Mouse (Mus musculus): Measurements from ENCODE around the gene Stk39. TPM values are rescaled to one million over a fixed set of nuclear protein-coding genes. Genes with fewer than 3 reads are reported as not detected.

The Stk39 gene
- polyA plus RNA-seq, 1 experiment from 2014 or later: 39.5 TPM

DNA sequence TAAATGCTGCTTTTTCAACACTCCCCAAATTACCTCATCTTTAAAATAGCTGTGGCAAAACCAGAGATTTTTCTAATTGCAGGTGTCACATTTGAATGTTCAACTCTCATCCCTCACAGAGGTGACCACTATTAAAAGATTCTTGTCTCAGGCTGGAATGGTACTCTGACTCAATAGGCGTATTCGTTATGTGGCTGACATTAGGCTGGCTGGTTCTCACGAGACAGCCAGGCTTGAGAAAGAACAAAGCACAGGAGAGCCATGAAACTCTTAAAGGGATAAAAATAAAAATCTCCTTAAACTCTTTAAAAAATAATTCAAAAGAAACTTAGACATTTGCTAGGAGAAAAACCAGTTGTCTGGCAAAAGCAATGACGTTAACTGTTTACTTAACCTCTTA lies 853 bp upstream of the Stk39 start:
- Histone ChIP-seq H3K9me3 (ENCODE audit: control insufficient read depth, low read length) (no peaks in the 10 kb centered on the region), H3K27me3 (ENCODE audit: control insufficient read depth, insufficient read depth, low read length) (no peaks in the 10 kb centered on the region), H3K4me3 (ENCODE audit: low read depth, low read length) (no peak overlapping the region), H3K27ac (ENCODE audit: low read depth, low read length) (no peak overlapping the region), H3K36me3 (ENCODE audit: control insufficient read depth, insufficient read depth, low read length) (no peaks in the 10 kb centered on the region), H3K4me1 (ENCODE audit: control insufficient read depth, insufficient read depth, low read length) (peaks cover 7% of the 10 kb centered on the region; the same call in 1 of the 2 replicates), H3K9ac (ENCODE audit: low read length) (no peak overlapping the region), H3K4me2 (ENCODE audit: low read depth) (no peak overlapping the region; the same call in 1 of the 2 replicates)
- 23% methylated on average over 4 of the region's 4 CpGs for WGBS
- ATAC-seq (ENCODE audit: insufficient read depth, low FRiP score, low TSS enrichment) (no peak), DNase-seq (ENCODE audit: low spot score) (no peak)

- no peaks in the 10 kb centered on the region for H3K36me3 ChIP-seq (ENCODE audit: control insufficient read depth, insufficient read depth, low read length)
- DNase-seq (ENCODE audit: low spot score) (no peak), ATAC-seq (ENCODE audit: insufficient read depth, low FRiP score, low TSS enrichment) (0 out of 2 replicates have a peak, but pooled peaks have one; percentile 4)
- peak overlapping the region; percentile 94; the same call in 1 of the 2 replicates for H3K9ac ChIP-seq (ENCODE audit: low read length)
- H3K9me3 ChIP-seq (ENCODE audit: control insufficient read depth, low read length): no peaks in the 10 kb centered on the region
- peak overlapping the region; percentile 87 for H3K4me2 ChIP-seq (ENCODE audit: low read depth)
- no peak overlapping the region for H3K27ac ChIP-seq (ENCODE audit: low read depth, low read length)
- no peaks in the 10 kb centered on the region for H3K27me3 ChIP-seq (ENCODE audit: control insufficient read depth, insufficient read depth, low read length)
- peaks cover 7% of the 10 kb centered on the region; the same call in 1 of the 2 replicates for H3K4me1 ChIP-seq (ENCODE audit: control insufficient read depth, insufficient read depth, low read length)
- peak overlapping the region; percentile 93 for H3K4me3 ChIP-seq (ENCODE audit: low read depth, low read length)
- 0% methylated on average over 5 of the region's 5 CpGs for WGBS
Measured at GRCm38 (mm10) chr2:68472551-68472910, 463 bp upstream of the Stk39 start.

DNA sequence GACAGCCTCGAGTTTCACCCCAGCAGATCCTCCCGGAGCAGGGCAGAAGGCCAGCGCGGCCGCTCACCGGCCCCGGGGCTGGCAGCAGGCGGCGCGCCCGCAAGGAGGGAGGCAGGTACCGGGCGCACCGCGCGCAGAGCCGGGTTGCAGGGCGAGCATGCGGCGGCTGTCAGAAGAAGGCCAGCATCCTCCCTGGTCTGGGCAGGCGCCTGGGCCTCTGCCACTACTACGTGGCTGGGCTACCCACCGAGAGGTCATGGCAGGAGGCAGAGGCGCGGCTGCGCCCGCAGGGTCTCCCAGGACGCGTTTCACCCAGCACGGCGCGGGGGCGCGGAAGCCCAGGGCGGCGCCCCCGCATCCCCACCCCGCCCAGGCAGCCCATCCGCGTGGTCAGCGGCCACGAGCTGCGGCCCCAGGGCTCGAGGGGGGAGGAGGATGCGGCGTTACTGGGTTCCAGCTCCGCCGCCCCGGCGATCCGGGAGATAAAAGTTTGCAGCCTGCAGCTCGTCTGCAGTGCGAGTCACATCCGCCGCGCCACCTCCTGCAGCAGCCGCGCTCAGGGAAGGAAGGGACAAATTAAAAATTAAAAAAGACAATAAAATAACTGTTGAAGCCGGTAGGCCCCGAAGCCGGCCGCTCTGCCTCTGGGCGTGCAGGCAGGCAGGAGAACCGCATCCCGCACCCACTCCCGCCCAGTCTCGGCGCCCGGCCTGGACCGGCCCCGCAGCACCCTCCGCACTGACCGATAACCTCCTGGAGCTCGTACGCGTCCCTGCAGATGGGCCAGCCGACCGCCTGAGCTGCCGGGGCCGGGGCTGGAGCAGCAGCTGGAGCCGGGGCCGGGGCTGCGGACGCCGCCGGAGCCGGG lies 943 bp downstream of the Stk39 start:
- H3K27ac ChIP-seq (ENCODE audit: low read depth, low read length): peak overlapping the region; percentile 89
- no peaks in the 10 kb centered on the region for H3K27me3 ChIP-seq (ENCODE audit: control insufficient read depth, insufficient read depth, low read length)
- H3K9me3 ChIP-seq (ENCODE audit: control insufficient read depth, low read length): no peaks in the 10 kb centered on the region
- no peaks in the 10 kb centered on the region for H3K36me3 ChIP-seq (ENCODE audit: control insufficient read depth, insufficient read depth, low read length)
- H3K4me2 ChIP-seq (ENCODE audit: low read depth): peak overlapping the region; percentile 87
- under 1% methylated on average over 47 of the region's 87 CpGs for WGBS
- H3K4me1 ChIP-seq (ENCODE audit: control insufficient read depth, insufficient read depth, low read length): peaks cover 7% of the 10 kb centered on the region; the same call in 1 of the 2 replicates
- DNase-seq (ENCODE audit: low spot score): peak; percentile 74
- peak; percentile 76 for ATAC-seq (ENCODE audit: insufficient read depth, low FRiP score, low TSS enrichment)
- H3K4me3 ChIP-seq (ENCODE audit: low read depth, low read length): peak overlapping the region; percentile 93
- H3K9ac ChIP-seq (ENCODE audit: low read length): peak overlapping the region; percentile 94

DNA sequence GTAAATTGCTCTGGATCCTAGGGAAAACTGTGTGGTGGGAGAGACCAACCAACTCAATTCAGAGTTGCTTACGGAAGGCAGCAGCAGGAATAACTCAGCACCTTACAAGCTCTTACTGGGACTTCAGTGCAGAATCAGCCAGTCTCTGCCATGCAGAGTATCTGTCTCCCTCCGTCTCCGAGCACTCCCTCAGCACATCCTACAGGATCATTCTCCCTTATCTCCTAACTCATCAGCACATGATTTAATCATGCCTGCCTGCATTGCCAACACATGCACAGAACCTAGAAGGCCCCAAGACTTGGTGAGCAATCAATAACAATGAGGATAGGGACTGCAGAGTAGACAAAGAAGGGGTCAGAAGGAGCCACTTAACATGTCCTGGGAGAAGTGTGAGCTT lies 2.6 kb downstream of the Stk39 start:
- H3K27me3 ChIP-seq (ENCODE audit: control insufficient read depth, insufficient read depth, low read length): no peaks in the 10 kb centered on the region
- no peak overlapping the region for H3K4me3 ChIP-seq (ENCODE audit: low read depth, low read length)
- peaks cover 7% of the 10 kb centered on the region; the same call in 1 of the 2 replicates for H3K4me1 ChIP-seq (ENCODE audit: control insufficient read depth, insufficient read depth, low read length)
- no peaks in the 10 kb centered on the region for H3K9me3 ChIP-seq (ENCODE audit: control insufficient read depth, low read length)
- WGBS: 75% methylated on average over 3 of the region's 3 CpGs
- H3K9ac ChIP-seq (ENCODE audit: low read length): no peak overlapping the region
- H3K27ac ChIP-seq (ENCODE audit: low read depth, low read length): no peak overlapping the region
- no peaks in the 10 kb centered on the region for H3K36me3 ChIP-seq (ENCODE audit: control insufficient read depth, insufficient read depth, low read length)
- ATAC-seq (ENCODE audit: insufficient read depth, low FRiP score, low TSS enrichment): no peak
- no peak for DNase-seq (ENCODE audit: low spot score)
- H3K4me2 ChIP-seq (ENCODE audit: low read depth): peak overlapping the region; percentile 16; the same call in 1 of the 2 replicates

- H3K27me3 ChIP-seq (ENCODE audit: control insufficient read depth, insufficient read depth, low read length): no peaks in the 10 kb centered on the region
- H3K36me3 ChIP-seq (ENCODE audit: control insufficient read depth, insufficient read depth, low read length): no peaks in the 10 kb centered on the region
- ATAC-seq (ENCODE audit: insufficient read depth, low FRiP score, low TSS enrichment): no peak
- H3K4me3 ChIP-seq (ENCODE audit: low read depth, low read length): no peak overlapping the region
- no peak overlapping the region for H3K9ac ChIP-seq (ENCODE audit: low read length)
- H3K9me3 ChIP-seq (ENCODE audit: control insufficient read depth, low read length): no peaks in the 10 kb centered on the region
- 67% methylated on average over 7 of the region's 7 CpGs for WGBS
- H3K4me2 ChIP-seq (ENCODE audit: low read depth): no peak overlapping the region
- DNase-seq (ENCODE audit: low spot score): peak; percentile 22
- H3K27ac ChIP-seq (ENCODE audit: low read depth, low read length): no peak overlapping the region
- peaks cover 7% of the 10 kb centered on the region; the same call in 1 of the 2 replicates for H3K4me1 ChIP-seq (ENCODE audit: control insufficient read depth, insufficient read depth, low read length)
Measured at GRCm38 (mm10) chr2:68468698-68469097, 3.4 kb downstream of the Stk39 start.

GRCm38 (mm10) chr2:68468259-68468658 lies 3.8 kb downstream of the Stk39 start:
- no peak for ATAC-seq (ENCODE audit: insufficient read depth, low FRiP score, low TSS enrichment)
- WGBS: 95% methylated on average over 14 of the region's 14 CpGs
- no peaks in the 10 kb centered on the region for H3K27me3 ChIP-seq (ENCODE audit: control insufficient read depth, insufficient read depth, low read length)
- no peak overlapping the region for H3K9ac ChIP-seq (ENCODE audit: low read length)
- no peaks in the 10 kb centered on the region for H3K9me3 ChIP-seq (ENCODE audit: control insufficient read depth, low read length)
- H3K4me3 ChIP-seq (ENCODE audit: low read depth, low read length): no peak overlapping the region
- H3K4me1 ChIP-seq (ENCODE audit: control insufficient read depth, insufficient read depth, low read length): peaks cover 7% of the 10 kb centered on the region; the same call in 1 of the 2 replicates
- no peak for DNase-seq (ENCODE audit: low spot score)
- H3K27ac ChIP-seq (ENCODE audit: low read depth, low read length): no peak overlapping the region
- no peak overlapping the region for H3K4me2 ChIP-seq (ENCODE audit: low read depth)
- H3K36me3 ChIP-seq (ENCODE audit: control insufficient read depth, insufficient read depth, low read length): no peaks in the 10 kb centered on the region

DNA sequence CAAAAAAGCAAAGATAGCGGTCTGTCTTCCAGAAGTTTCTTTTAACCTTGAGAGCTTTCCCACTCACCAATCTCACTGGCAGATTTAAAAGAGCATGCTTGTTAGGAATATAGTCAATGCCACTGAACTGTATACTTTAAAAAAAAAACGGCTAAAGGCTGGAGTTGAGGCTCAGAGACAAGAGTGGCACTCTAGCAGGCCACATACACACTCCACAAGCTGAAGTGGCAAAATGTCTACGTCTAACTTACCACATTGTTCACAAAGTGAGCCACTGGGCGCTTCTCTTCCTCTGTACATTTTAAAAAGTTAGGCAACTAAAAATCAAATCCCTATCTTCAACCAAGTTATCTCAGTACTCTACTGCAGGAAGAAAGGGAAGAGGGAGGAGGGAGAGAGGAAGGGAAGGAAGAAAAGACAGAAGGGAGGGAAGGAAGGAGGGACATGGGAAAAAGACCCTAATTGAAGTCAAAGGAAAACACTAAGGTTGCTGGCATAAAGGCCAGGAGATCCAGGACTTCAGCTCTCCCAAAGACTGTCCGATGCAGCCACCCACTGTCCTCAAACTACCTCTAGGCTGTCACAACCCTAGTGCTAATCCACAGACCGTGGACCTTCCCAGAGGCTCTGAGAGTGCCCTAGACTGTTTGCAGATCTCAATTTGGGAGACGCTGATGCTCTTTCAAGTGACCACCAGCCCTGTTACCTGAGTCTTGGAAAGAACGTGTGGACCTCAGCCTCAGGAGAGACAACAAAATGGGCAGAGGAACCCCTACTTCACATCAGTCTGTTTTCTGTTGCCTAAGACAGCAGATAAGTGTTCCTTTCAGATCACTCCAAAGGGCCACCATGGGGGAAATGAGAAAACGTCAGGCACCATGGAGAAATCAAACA lies 4.7 kb downstream of the Stk39 start:
- Histone ChIP-seq H3K27me3 (ENCODE audit: control insufficient read depth, insufficient read depth, low read length) (no peaks in the 10 kb centered on the region), H3K4me1 (ENCODE audit: control insufficient read depth, insufficient read depth, low read length) (peaks cover 7% of the 10 kb centered on the region; the same call in 1 of the 2 replicates)
- WGBS: 87% methylated on average over 9 of the region's 9 CpGs

GRCm38 (mm10) chr2:68466124-68467070 lies 5.7 kb downstream of the Stk39 start:
- DNase-seq (ENCODE audit: low spot score) (no peak), ATAC-seq (ENCODE audit: insufficient read depth, low FRiP score, low TSS enrichment) (no peak)
- Histone ChIP-seq H3K9ac (ENCODE audit: low read length) (no peak overlapping the region), H3K36me3 (ENCODE audit: control insufficient read depth, insufficient read depth, low read length) (no peaks in the 10 kb centered on the region), H3K4me1 (ENCODE audit: control insufficient read depth, insufficient read depth, low read length) (peaks cover 7% of the 10 kb centered on the region; the same call in 1 of the 2 replicates), H3K4me2 (ENCODE audit: low read depth) (no peak overlapping the region), H3K27me3 (ENCODE audit: control insufficient read depth, insufficient read depth, low read length) (no peaks in the 10 kb centered on the region), H3K27ac (ENCODE audit: low read depth, low read length) (no peak overlapping the region), H3K4me3 (ENCODE audit: low read depth, low read length) (no peak overlapping the region), H3K9me3 (ENCODE audit: control insufficient read depth, low read length) (no peaks in the 10 kb centered on the region)
- 75% methylated on average over 18 of the region's 19 CpGs for WGBS

More for the DNA sequence above, 4.7 kb downstream of the Stk39 start:
- no peak for ATAC-seq (ENCODE audit: insufficient read depth, low FRiP score, low TSS enrichment)
- Histone ChIP-seq H3K27ac (ENCODE audit: low read depth, low read length) (no peak overlapping the region), H3K36me3 (ENCODE audit: control insufficient read depth, insufficient read depth, low read length) (no peaks in the 10 kb centered on the region), H3K9ac (ENCODE audit: low read length) (no peak overlapping the region), H3K9me3 (ENCODE audit: control insufficient read depth, low read length) (no peaks in the 10 kb centered on the region), H3K4me3 (ENCODE audit: low read depth, low read length) (no peak overlapping the region), H3K4me2 (ENCODE audit: low read depth) (no peak overlapping the region)
- no peak for DNase-seq (ENCODE audit: low spot score)

Data from neural tube, embryonic 11.5 days (tissue).